Mouse (Mus musculus) embryonic facial prominence, embryonic 11.5 days (tissue): ENCODE results near the gene Cc2d1a. TPM values are rescaled to one million over a fixed set of nuclear protein-coding genes. Genes with fewer than 3 reads are reported as not detected.

Experiments used
- ATAC-seq: fragments of 200-750 bp; cut with Nextera tagmentation; replicated peaks from 2 replicates; pipeline ENCODE4 v1.8.0; 2017; ENCODE audit warnings: low read depth; ENCODE audit not compliant: insufficient number of reproducible peaks, low FRiP score, low TSS enrichment
- DNase-seq: peaks from one replicate; pipeline ENCODE4 v3.0.0-alpha.2; 2015; ENCODE audit warnings: low spot score
- H3K27ac ChIP-seq: fragments of 300-500 bp; sonication (generic); replicated peaks from 2 replicates; pipeline ENCODE4 v1.5.1; 2014; ENCODE audit warnings: mild to moderate bottlenecking, low read depth, low read length, control low read depth
- H3K27me3 ChIP-seq: fragments of 300-500 bp; sonication (generic); 2 replicates; pipeline ENCODE4 v1.6.1; 2014; ENCODE audit warnings: mild to moderate bottlenecking, low read length, moderate library complexity, mixed read lengths; ENCODE audit not compliant: control insufficient read depth, insufficient read depth
- H3K36me3 ChIP-seq: fragments of 300-500 bp; sonication (generic); replicated peaks from 2 replicates; pipeline ENCODE4 v1.6.1; 2014; ENCODE audit warnings: low read depth, mild to moderate bottlenecking, low read length, moderate library complexity, mixed read lengths; ENCODE audit not compliant: control insufficient read depth, insufficient read depth
- H3K4me1 ChIP-seq: fragments of 300-500 bp; sonication (generic); 2 replicates; pipeline ENCODE4 v1.6.1; 2014; ENCODE audit warnings: low read length, mixed read lengths; ENCODE audit not compliant: control insufficient read depth, insufficient read depth
- H3K4me2 ChIP-seq: fragments of 300-500 bp; sonication (generic); 2 replicates; pipeline ENCODE4 v1.6.1; 2014; ENCODE audit warnings: low read depth, mild to moderate bottlenecking, control low read depth, low read length, moderate library complexity
- H3K4me3 ChIP-seq: fragments of 300-500 bp; sonication (generic); 2 replicates; pipeline ENCODE4 v1.5.1; 2014; ENCODE audit warnings: low read depth, low read length, control low read depth
- H3K9ac ChIP-seq: fragments of 300-500 bp; sonication (generic); replicated peaks from 2 replicates; pipeline ENCODE4 v1.6.1; 2014; ENCODE audit warnings: mild to moderate bottlenecking, control low read depth, low read length
- H3K9me3 ChIP-seq: fragments of 300-500 bp; sonication (generic); replicated peaks from 2 replicates; pipeline ENCODE4 v1.6.1; 2016; ENCODE audit warnings: mild to moderate bottlenecking, low read length, inconsistent platforms, mixed read lengths; ENCODE audit not compliant: control insufficient read depth
- WGBS: fragments of 180-500 bp; shearing (Covaris S2); extraction: QIAGEN DNeasy Blood & Tissue Kit; methylation state at CpG from one replicate; pipeline ENCODE4 v1.1.7; 2014; 5-methylcytosine and 5-hydroxymethylcytosine counted together
- polyA plus RNA-seq: library from polyadenylated mRNA; unstranded; fragments of >200 nt; fragmentation: Nextera tagmentation; extraction: Ambion mirVana; gene quantifications from 2 replicates; pipeline ENCODE4 v1.2.1, GENCODE M21; 2014

The Cc2d1a gene
- polyA plus RNA-seq, 1 experiment from 2014 or later = 9.5 TPM

DNA sequence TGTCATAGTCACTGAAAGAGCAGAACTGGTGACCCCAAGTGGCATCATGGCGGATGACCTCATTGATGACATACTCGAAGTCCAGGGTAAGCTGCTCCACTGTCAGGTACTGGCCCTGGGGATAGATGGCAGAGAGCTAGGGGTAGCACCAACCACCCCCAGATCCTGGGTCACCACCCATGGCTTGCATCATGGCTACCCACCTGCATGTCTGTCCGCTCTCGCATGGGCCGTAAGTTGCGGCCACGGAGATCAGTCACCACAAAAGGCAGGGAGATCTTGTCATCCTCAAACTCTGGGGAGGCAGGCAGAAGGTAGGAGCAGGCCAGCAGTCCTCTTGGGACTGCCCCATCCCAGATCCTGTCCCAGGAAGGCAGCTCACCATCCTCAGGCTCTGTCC, 49.4 kb downstream of the Cc2d1a start:
- H3K9ac ChIP-seq = no peak overlapping the region
- WGBS = 96% methylated on average over 7 of the region's 7 CpGs
- peaks cover 10% of the 10 kb centered on the region for H3K36me3 ChIP-seq
- no peak overlapping the region for H3K4me3 ChIP-seq
- H3K4me1 ChIP-seq = peaks cover 2% of the 10 kb centered on the region; the same call in 1 of the 2 replicates
- ATAC-seq (no peak), DNase-seq (no peak)
- no peak overlapping the region for H3K4me2 ChIP-seq
- no peaks in the 10 kb centered on the region for H3K9me3 ChIP-seq
- no peaks in the 10 kb centered on the region for H3K27me3 ChIP-seq
- H3K27ac ChIP-seq = no peak overlapping the region

GRCm38 (mm10) chr8:84096061-84096460, 51.7 kb downstream of the Cc2d1a start:
- H3K4me3 ChIP-seq = no peak overlapping the region
- no peak overlapping the region for H3K27ac ChIP-seq
- H3K36me3 ChIP-seq = peaks cover 13% of the 10 kb centered on the region
- no peak overlapping the region for H3K9ac ChIP-seq
- no peaks in the 10 kb centered on the region for H3K4me1 ChIP-seq
- H3K4me2 ChIP-seq = no peak overlapping the region
- no peaks in the 10 kb centered on the region for H3K27me3 ChIP-seq
- DNase-seq (no peak), ATAC-seq (no peak)
- 71% methylated on average over 8 of the region's 8 CpGs for WGBS
- H3K9me3 ChIP-seq = no peaks in the 10 kb centered on the region

DNA sequence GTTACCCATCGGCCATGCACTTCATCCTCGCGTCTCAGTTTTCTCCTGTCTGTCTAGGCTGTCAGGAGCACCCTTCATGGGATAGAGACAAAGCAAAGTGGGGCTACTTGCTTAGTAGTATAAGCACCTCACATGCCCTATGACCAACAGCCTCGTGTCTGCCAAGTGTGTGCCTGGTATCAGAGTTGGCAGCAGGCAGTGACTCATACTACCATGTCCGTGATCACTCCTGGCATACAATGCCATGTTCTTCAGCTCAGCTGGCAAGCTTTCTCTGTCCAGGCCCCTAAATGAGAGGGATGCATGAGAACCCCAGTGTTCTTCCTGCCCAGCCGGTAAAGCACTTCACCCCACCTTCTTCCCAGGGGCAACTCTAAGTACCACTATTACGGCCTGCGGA, 57.2 kb downstream of the Cc2d1a start:
- peaks cover 8% of the 10 kb centered on the region for H3K36me3 ChIP-seq
- no peak overlapping the region for H3K27ac ChIP-seq
- DNase-seq (no peak), ATAC-seq (no peak)
- no peak overlapping the region for H3K4me3 ChIP-seq
- H3K9ac ChIP-seq = no peak overlapping the region
- WGBS = 91% methylated on average over 8 of the region's 8 CpGs
- H3K9me3 ChIP-seq = no peaks in the 10 kb centered on the region
- no peaks in the 10 kb centered on the region for H3K27me3 ChIP-seq
- no peak overlapping the region for H3K4me2 ChIP-seq
- H3K4me1 ChIP-seq = no peaks in the 10 kb centered on the region

DNA sequence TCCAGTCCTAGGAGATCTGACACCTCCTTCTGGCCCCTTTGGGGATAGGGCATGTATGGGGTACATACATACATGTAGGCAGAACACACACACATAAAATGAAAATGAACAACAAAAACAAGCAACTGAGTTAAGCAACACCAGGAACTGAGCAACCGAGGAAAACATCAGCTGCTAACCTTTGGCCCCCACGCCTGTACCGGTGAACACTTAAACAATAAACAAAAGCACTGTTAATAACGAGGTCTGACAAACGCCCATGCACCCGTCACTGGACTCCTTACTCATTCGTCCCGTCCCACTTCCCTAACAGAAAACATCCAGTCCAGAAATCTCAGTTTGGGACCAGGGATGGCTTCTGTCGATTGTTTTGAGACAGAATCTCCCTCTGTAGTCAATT, 58.5 kb downstream of the Cc2d1a start:
- DNase-seq (no peak), ATAC-seq (no peak)
- H3K9ac ChIP-seq = no peak overlapping the region
- 75% methylated on average over 9 of the region's 9 CpGs for WGBS
- peaks cover 8% of the 10 kb centered on the region for H3K36me3 ChIP-seq
- H3K27me3 ChIP-seq = no peaks in the 10 kb centered on the region
- H3K27ac ChIP-seq = no peak overlapping the region
- no peak overlapping the region for H3K4me2 ChIP-seq
- no peaks in the 10 kb centered on the region for H3K4me1 ChIP-seq
- no peak overlapping the region for H3K4me3 ChIP-seq
- no peaks in the 10 kb centered on the region for H3K9me3 ChIP-seq

DNA sequence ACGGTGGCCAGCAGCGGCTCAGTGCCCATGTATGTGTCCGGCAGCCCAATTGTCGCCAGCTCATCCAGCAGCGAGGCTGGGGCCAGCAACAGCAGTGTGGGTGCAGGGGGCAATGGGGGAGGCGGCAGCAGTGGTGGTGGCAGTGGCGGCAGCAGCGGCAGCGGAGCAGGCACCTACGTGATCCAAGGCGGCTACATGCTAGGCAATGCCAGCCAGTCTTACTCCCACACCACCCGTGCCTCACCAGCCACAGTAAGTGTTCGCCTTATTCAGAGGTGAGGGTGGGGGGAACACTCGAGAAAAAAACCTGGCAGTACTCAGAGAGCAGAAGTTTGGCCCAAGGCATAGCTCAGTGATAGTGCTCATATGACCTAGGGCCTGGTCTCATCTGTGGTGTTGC, 59.9 kb downstream of the Cc2d1a start:
- Histone ChIP-seq H3K9me3 (no peaks in the 10 kb centered on the region), H3K4me1 (no peaks in the 10 kb centered on the region), H3K9ac (no peak overlapping the region), H3K27me3 (no peaks in the 10 kb centered on the region), H3K36me3 (peaks cover 6% of the 10 kb centered on the region), H3K4me3 (no peak overlapping the region), H3K4me2 (no peak overlapping the region), H3K27ac (no peak overlapping the region)
- DNase-seq (no peak), ATAC-seq (no peak)
- 93% methylated on average over 14 of the region's 14 CpGs for WGBS

DNA sequence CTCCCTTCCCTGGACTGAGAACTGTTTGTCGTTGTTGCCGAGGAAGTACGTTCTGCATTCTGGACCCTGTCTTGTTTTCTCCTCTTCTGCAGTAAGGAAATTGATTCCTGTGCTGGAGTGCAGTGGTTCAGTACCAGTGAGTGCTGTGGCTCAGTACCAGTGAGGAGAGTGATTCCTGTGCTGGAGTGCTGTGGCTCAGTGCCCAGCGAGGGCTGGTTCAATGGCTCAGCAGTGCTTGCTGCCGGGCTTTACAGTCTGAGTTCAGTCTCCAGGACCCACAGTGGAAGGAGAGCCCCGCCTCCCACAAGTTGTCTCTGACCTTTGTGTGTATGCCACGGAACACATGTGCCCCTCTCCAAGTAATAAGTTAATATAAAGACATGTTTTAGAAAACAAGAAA, 60.6 kb downstream of the Cc2d1a start:
- H3K4me2 ChIP-seq = no peak overlapping the region
- no peak overlapping the region for H3K9ac ChIP-seq
- H3K9me3 ChIP-seq = no peaks in the 10 kb centered on the region
- peaks cover 8% of the 10 kb centered on the region for H3K36me3 ChIP-seq
- ATAC-seq (no peak), DNase-seq (no peak)
- H3K4me3 ChIP-seq = no peak overlapping the region
- H3K4me1 ChIP-seq = no peaks in the 10 kb centered on the region
- 88% methylated on average over 7 of the region's 7 CpGs for WGBS
- no peak overlapping the region for H3K27ac ChIP-seq
- H3K27me3 ChIP-seq = no peaks in the 10 kb centered on the region

DNA sequence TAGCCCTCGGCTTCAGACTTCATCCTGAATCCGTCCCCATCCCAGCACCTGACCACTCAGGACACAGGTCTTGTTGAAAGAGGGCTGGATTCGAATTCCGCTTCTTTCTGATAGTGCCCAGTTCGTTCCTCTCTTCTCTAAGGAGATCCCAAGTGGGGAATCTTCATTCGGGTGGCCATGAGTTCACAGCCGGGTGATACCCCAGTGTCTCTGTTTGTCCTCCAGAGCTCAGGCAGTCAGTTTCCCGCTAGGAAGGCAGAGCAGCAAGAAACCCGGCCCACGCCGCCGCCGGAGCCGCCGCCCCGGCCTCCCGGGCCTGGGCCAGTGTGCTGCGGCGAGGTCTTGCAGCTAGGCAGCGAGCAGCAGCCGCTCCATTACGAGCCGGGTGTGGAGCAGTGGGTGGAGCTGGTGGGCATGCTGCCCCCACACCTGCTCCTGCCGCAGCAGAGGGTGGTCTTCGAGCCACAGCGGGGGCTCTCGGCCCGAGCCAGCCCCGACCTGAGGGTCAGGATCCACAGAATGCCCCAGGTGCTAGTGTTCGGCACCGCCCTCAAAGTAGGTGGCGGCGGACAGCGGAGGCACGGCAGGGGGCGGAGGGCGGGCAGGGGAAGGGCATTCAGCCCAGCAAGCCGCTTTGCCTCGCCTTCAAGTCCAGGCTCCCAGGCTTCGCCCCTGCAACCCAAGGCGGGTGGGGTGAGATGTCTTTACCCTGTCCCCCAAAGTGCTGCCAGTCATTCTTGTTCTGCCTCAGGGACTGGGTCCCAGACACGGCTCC, 63.2 kb downstream of the Cc2d1a start:
- no peaks in the 10 kb centered on the region for H3K9me3 ChIP-seq
- no peaks in the 10 kb centered on the region for H3K4me1 ChIP-seq
- no peak for DNase-seq
- no peak overlapping the region for H3K4me3 ChIP-seq
- no peak overlapping the region for H3K27ac ChIP-seq
- no peak for ATAC-seq
- no peaks in the 10 kb centered on the region for H3K27me3 ChIP-seq
- H3K36me3 ChIP-seq = peaks cover 8% of the 10 kb centered on the region
- 39% methylated on average over 36 of the region's 42 CpGs for WGBS
- no peak overlapping the region for H3K9ac ChIP-seq
- H3K4me2 ChIP-seq = no peak overlapping the region

DNA sequence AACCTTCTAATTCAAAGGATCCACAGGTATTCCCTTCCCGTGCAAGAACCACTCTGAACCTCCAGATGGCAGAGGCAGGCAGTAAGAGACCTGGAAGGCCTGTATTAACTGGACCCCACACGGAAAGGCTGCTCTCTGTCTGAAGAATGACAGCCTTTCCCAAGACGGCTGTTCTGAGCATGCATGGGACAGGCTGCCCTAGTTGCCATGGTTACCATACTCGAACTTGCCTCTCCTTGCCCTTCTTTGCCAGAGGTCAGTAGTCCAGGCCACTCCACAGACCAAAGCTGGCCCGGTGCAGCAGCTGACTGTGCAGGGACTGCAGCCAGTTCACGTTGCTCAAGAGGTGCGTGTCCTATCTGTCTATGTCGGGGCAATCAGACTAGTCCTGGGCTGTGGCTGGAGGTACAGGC, 63.9 kb downstream of the Cc2d1a start:
- peak; percentile 33 for DNase-seq
- no peak overlapping the region for H3K4me2 ChIP-seq
- peak; percentile 54; the same call in 1 of the 2 replicates for ATAC-seq

More for the DNA sequence above, 63.9 kb downstream of the Cc2d1a start:
- Histone ChIP-seq H3K27ac (no peak overlapping the region), H3K36me3 (peaks cover 8% of the 10 kb centered on the region), H3K27me3 (no peaks in the 10 kb centered on the region), H3K9me3 (no peaks in the 10 kb centered on the region), H3K4me1 (no peaks in the 10 kb centered on the region), H3K9ac (no peak overlapping the region), H3K4me3 (no peak overlapping the region)
- 27% methylated on average over 8 of the region's 8 CpGs for WGBS
